Mouse (Mus musculus) kidney, adult 9 months (tissue): ENCODE measurements at regions not wholly inside any gene's neighbourhood (a gene's known extent, or its start where the extent isn't known, plus 50 kb on each side); places are given as distances from the start of the nearest gene placed in this dataset.

Experiments used
- DNase-seq: peaks from one replicate; pipeline ENCODE4 v3.0.0; 2022

- no peak for DNase-seq
Observed at GRCm38 (mm10) chr10:24357636-24358035, 134.3 kb downstream of the Moxd1 start.

GRCm38 (mm10) chr10:24361424-24361823 is 138.1 kb downstream of the Moxd1 start:
- no peak for DNase-seq

DNA sequence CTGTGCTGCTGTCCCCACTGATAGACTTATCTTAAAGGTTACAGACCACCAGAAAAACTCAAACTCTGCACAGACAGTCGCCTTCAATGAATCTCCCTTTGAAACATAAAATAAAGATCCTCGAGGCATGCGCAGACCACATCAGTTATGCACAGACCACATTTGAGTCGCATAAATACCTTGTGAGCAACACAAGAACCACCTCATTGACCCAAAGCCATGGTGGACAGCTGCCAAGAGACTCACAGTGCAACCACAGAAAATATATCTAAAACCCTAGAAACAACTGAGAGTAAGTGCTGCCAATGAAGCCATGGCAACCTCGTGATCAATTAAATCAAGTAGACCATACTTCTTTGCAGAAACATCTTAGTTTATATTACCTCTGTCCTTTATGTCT is 142.1 kb downstream of the Moxd1 start:
- no peak for DNase-seq

DNA sequence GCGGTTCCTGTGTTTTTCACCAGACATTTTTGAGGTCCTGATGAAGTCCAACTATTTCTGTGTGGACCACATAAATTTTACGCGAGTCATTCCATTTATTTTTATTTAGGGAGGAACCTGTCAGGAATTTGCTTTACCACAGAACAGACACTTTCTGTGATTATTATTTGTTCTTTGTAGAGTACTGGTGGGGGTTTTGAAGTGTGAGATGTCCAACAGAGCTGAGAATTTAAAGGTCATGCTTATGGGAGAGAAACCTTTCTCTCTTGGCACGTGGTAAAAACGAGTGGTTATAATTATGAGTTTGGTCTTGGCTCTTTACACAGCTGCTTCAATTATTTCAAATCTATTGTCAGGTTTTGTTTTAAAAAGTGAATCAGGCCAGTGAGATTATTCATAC is 143.7 kb downstream of the Moxd1 start:
- DNase-seq, result no peak

- no peak for DNase-seq
Observed at GRCm38 (mm10) chr10:24373957-24374356, 150.6 kb downstream of the Moxd1 start.

DNA sequence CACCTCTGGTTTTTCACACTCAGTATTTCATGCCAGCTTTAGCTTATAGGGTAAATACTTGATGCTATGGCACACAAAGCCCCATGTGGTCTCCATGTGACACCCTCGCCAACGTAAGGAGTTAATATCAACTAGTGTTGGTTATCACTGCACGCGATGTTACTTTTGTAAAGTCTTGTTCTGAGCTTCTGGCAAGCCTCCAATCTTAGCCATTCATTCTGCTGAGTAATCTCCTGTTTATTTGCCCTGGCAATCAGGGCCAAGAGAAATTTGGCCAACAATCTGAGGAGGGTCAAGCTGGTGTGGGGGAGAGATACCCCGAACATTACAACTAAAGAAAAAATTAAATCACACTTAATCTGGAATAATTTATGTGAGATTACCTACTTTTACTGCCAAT is 156.0 kb downstream of the Moxd1 start:
- peak; percentile 62 for DNase-seq

DNA sequence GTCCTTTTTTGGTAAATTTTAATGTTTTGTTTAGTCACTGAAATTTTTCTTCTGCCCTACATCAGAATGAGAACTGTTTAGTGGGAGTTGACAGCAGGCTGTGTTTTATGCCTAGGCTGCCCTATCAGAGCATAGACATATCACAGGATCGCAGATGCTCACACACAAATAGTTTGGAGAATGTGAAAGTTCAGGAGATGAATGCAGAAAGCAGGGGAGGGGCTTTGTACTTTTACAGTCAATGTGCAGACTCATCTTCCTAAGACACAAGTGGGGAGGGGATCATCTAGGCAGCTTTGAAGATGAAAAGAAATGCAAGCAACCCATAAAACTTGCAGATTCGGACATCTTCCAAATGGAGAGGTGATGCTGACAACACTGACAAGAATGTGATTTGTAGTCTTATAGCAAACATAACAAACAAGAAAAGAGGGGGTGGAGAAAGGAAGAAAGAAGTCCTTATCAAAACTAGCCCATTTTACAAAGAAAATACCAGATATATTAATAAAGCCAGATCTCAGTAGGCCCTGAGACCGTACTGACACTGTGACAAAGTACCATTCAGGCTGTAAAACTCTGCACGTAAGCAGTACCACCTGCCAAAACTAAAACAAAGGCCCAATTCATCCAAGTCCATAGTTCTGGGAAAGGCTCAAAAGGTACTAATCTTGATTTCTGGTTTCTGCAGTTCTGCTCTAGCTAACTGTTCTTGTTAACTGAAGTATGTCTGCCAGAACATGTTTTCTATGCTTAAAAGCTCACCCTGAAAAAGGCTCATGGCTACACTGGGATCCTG is 157.4 kb downstream of the Moxd1 start:
- DNase-seq, result no peak

DNA sequence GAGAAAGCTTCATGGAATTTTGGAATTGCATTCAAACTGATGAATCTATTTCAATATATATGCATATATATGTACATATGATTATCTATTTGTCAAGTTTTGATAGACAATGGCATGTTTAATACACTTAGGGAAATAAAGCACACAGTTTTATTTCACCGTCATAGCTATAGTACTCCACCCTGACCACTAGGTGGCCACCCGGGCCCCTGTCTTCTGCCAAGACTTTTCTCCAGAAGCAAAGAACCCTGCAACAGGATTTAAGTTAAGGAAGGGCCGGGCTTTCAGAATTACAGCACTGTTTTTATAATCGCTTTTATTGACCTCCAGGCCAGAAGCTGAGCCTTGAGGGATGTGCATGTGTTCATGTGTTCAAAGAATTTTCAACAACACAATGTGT is 158.6 kb downstream of the Moxd1 start:
- peak; percentile 36 for DNase-seq

- no peak for DNase-seq
Observed at GRCm38 (mm10) chr10:24384061-24384460, 160.7 kb downstream of the Moxd1 start.

- DNase-seq, result no peak
Observed at GRCm38 (mm10) chr10:24388229-24388628, 164.9 kb downstream of the Moxd1 start.

- DNase-seq, result no peak
Observed at GRCm38 (mm10) chr10:24391039-24391438, 167.7 kb downstream of the Moxd1 start.

DNA sequence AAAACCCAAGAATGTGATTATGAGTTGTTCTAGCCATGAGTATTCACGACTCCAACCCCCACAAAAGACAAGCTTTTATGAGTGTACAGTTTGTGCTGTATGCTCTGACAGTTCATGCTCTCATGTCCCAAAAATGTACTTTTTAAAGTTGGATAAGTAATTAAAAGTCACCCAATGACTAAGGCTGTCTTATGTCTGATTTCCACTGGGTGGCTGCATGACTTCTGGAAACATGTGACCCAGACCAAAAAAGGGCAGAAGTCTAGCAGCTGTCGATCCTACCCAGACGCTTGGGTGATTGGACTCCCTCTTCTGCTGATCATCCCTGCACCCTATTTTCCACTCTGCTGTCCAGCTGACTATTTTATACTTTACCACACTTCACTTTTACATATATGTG is 168.7 kb downstream of the Moxd1 start:
- DNase-seq, result no peak

DNA sequence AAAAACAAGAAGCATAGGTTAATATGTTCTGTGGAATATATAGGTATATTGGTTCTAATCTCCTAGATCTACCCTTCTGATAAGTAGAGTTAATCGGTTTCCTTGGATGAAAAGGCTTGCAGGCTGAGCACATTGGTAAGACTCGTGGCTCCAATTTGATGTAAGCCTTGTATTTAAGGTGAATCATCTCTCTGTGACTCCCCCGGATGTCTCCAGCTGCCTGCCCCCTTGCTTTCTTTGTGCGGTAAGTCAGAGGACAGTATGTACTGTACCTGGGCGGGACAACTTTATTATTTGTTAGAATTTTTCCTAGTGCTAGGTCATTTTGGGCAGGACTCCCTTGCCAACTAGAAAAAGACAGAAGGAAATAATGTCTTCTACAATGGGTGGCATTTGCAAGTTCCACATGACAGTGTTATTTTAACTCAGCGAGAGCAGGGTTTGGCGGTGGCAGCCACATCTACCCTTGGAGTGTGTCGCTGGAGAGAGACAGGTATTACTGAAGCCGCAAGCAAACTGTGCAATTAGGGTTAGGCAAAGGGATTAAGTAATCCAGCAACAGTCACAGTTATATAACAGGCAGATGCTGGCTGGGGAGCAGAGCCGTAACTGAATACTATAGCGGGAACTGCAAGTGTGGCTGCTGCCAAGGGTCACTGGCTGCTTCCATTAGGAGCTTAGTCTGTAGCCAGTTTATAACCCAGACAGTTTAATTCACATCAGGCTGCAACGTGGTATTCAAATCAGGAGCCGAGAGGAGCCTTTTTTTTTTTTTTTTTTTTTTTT is 172.9 kb downstream of the Moxd1 start:
- peak; percentile 25 for DNase-seq

DNA sequence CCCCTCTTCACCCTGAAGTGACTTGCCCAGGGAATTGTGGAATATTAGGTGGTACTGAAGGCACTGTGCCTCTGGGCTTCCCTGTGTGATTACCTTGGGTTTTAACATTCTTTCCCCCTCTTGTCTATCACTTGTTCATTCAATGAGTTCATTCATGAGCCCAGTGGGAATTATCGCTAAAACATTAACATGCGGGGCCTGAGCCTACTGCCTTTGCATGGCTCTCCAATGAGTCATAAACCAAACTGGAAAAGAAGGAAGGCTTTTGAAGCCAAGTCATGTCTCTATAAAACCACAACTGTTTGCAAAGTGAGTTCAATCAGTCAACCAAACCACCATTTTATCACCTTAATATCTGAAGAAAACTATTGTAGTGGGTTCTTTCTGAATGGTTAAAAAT is 173.8 kb downstream of the Moxd1 start:
- DNase-seq, result no peak

DNA sequence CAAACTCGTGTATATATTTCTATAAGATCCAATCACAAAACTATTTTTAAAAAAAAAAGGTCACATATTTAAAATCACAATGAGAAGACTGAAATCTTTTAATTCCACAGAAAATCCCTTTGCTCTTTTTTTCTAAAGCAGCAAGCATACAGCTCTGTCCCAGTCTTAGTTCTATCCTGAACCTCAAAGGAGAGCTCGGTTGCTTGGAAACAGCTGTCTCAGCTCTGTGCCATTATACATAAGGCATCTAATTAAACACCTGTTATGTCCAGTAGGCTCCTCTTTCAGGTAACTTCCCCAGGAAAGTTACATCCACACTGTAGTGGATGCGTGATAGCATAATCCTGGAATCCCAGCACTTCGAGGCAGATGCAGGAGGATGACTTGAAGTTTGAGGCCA is 181.5 kb downstream of the Moxd1 start:
- no peak for DNase-seq

GRCm38 (mm10) chr10:24406953-24407352 is 183.6 kb downstream of the Moxd1 start:
- DNase-seq, result no peak

GRCm38 (mm10) chr10:24407411-24408227 is 184.3 kb downstream of the Moxd1 start:
- no peak for DNase-seq

GRCm38 (mm10) chr10:24409976-24410375 is 185.3 kb upstream of the Ccn2 start:
- peak; percentile 59 for DNase-seq

DNA sequence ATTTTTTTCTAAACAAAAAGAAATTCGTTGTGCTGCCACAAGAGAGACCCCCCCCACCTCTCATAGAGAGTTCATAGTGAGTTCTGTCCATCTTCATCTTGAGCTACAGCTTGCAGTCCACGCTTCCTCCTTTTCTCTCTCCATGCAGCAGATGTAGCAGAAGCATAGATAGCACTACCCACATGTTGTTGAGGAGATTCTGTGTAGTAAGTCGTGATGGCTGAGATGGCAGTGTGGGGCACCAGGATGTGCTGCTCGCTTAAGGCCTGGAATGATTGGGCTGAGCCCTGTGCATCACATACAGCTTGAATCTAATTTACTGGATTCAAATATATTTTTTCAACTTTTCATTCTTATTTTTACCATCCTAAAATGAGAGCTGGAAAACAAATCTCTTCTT is 184.4 kb upstream of the Ccn2 start:
- no peak for DNase-seq

DNA sequence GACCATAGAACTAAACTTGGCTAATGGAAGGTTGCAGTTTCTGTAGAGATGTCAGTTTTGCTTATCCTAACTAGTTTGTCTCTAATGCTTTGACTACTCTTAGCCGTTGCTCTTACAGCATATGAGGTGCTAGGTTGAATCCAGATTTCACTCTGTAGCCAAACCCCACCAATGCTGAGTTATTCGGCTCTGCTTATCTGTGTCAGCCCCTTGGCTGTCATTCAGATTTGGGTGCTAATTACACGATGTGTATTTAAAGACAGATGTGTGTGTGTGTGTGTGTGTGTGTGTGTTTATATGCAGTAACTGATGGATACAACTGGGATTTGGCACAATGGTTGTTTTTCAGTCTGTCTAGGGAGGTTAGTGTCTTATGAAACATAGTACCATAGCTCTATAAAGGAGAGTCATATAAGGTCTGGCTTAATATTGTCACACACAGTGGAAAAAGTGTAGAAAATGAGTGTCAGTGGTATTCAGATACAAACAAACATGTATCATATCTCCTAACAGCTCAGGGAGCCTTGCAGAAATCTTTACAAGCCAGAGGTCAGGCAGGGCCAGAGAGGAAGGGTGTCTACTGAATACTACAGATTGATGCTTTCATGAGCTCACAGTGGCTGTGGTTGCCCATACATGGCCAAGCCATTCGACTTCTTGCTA is 172.6 kb upstream of the Ccn2 start:
- no peak for DNase-seq

DNA sequence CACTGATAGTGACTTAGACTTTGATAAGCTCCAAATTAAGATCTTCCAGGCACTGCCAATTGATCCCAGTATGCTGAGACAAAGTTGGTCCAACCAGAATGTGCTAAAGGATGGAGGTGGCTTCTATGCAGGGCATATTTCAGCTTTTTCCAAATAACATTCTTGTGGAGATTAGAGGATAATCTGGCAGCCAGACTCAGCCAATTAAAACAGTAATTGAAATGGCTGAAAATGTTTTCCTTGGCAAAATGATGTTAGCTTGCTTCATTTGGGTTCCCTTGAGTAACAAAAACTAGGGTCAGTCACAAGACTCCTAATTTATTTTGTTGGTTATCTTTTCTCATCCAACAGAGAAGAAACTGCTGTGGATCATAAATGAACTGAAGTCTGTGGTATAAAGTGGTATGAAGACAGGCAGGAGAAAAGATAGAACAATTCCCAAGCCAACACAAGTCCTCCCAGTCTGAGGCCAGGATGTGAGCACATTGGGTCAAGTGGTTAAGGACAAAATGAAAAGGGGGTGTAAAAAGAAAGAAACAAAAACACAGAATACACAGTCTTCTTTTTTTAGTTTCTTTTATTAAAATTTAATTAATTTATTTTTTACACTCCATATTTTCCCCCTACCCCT is 161.4 kb upstream of the Ccn2 start:
- DNase-seq, result peak; percentile 38

DNA sequence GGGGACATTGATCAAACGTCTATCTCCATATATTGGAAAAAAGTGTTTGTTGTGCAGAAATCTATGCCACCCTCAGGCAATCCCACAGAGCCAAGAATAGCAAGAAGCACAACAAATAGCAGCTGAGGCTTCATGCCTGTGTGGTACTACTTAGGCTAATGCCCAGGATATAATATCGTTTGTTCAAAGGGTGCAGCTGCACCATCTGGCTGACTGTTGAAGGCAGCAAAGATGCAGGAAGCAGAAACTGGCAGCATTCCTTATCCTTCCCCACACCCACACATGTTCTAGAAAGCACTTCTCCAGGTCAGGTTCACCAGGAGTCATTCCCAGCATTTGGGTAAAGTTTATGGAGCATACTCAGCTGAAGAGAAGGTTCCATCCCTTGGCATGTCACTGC is 158.1 kb upstream of the Ccn2 start:
- DNase-seq, result no peak
